Mouse (Mus musculus) kidney, adult 2 months (tissue): ENCODE results near the gene G430095P16Rik.

Source experiments
- CTCF ChIP-seq: fragments of 200-500 bp; conservative IDR thresholded peaks from 2 replicates; pipeline ENCODE4 v1.5.1; 2011; ENCODE audit warnings: low read depth, mild to moderate bottlenecking, control low read depth, low read length, moderate library complexity, mixed read lengths; ENCODE audit not compliant: insufficient read depth, insufficient read length
- POLR2A ChIP-seq: fragments of 200-500 bp; IDR thresholded peaks from one replicate; pipeline ENCODE4 v1.6.1; 2011; ENCODE audit warnings: low read depth, low read length, control low read depth

GRCm38 (mm10) chr8:84704356-84704755 is 18.5 kb upstream of the G430095P16Rik start:
- TF ChIP-seq CTCF (peak; percentile 69), POLR2A (no peak)
